Mouse (Mus musculus) heart, postnatal 0 days (tissue): Measurements from ENCODE around the gene Lats1.

Experiments
- CTCF ChIP-seq: IDR thresholded peaks from 2 replicates; pipeline ENCODE4 v1.5.1; 2016; ENCODE audit warnings: antibody characterized with exemption, control low read depth, low read depth
- EP300 ChIP-seq: IDR thresholded peaks from 2 replicates; pipeline ENCODE4 v1.6.1; 2016; ENCODE audit warnings: antibody characterized with exemption, low read depth

DNA sequence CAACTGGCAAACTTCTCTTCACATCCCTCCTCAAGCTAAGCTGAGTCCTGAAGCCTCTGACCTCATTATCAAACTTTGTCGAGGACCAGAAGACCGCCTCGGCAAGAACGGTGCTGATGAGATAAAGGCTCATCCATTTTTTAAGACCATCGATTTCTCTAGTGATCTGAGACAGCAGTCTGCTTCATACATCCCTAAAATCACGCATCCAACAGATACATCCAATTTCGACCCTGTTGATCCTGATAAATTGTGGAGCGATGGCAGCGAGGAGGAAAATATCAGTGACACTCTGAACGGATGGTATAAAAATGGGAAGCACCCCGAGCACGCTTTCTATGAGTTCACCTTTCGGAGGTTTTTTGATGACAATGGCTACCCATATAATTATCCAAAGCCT is 31.5 kb downstream of the Lats1 start:
- no peak for TF ChIP-seq EP300
- no peak for TF ChIP-seq CTCF
